Mouse (Mus musculus): ENCODE data around the gene Scpep1.

DNA sequence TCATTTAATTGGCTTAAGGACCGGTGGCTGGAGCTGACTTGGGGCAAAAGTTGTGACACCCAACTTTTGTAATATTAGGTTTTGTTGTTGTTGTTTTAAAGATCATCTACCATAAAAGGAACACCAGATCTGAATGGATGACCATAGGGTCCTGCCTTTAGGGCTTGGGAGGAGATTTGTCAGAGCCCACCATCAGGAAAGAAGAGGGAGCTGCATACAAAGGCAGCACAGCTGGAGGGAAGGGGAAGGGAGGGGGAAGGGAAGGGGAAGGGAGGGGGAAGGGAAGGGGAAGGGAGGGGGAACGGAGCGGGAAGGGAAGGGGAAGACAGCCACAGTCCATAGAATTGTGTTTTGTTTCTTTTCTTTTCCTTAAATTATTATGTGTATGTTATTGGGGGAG is 43.1 kb upstream of the Scpep1 start:
- TF ChIP-seq CTCF (IDR thresholded peaks at IDR 0.05; ENCODE audit: borderline replicate concordance, insufficient read depth, low read length), result no peak
- no peak for TF ChIP-seq POLR2A (IDR thresholded peaks at IDR 0.05; ENCODE audit: low read depth, low read length)

Data from embryonic fibroblast, embryonic 13.5 days (primary cell).